Mouse (Mus musculus) liver, embryonic 11.5 days (tissue): ENCODE data around the gene Dpysl5. TPM values are rescaled to one million over a fixed set of nuclear protein-coding genes. Genes with fewer than 3 reads are reported as not detected.

Experiments
- ATAC-seq: fragments of 200-750 bp; cut with Nextera tagmentation; replicated peaks from 2 replicates; pipeline ENCODE4 v1.8.0; 2017; ENCODE audit warnings: moderate number of reproducible peaks, mild to moderate bottlenecking, moderate TSS enrichment, moderate library complexity; ENCODE audit not compliant: low FRiP score
- DNase-seq: peaks from one replicate; pipeline ENCODE4 v3.0.0-alpha.2; 2017; ENCODE audit warnings: low spot score
- H3K27ac ChIP-seq: fragments of 300-500 bp; sonication (generic); 2 replicates; pipeline ENCODE4 v1.5.1; 2014; ENCODE audit warnings: mild to moderate bottlenecking, low read depth, low read length, control low read depth
- H3K27me3 ChIP-seq: fragments of 300-500 bp; sonication (generic); replicated peaks from 2 replicates; pipeline ENCODE4 v1.6.1; 2014; ENCODE audit warnings: low read length, mixed read lengths; ENCODE audit not compliant: control insufficient read depth, insufficient read depth
- H3K36me3 ChIP-seq: fragments of 300-500 bp; sonication (generic); 2 replicates; pipeline ENCODE4 v1.6.1; 2014; ENCODE audit warnings: mild to moderate bottlenecking, low read length, moderate library complexity, mixed read lengths; ENCODE audit not compliant: control insufficient read depth, insufficient read depth
- H3K4me1 ChIP-seq: fragments of 300-500 bp; sonication (generic); replicated peaks from 2 replicates; pipeline ENCODE4 v1.6.1; 2014; ENCODE audit warnings: low read length, mixed read lengths; ENCODE audit not compliant: control insufficient read depth, insufficient read depth
- H3K4me2 ChIP-seq: fragments of 300-500 bp; sonication (generic); 2 replicates; pipeline ENCODE4 v1.6.1; 2014; ENCODE audit warnings: mild to moderate bottlenecking, control low read depth, moderate library complexity
- H3K4me3 ChIP-seq: fragments of 300-500 bp; sonication (generic); 2 replicates; pipeline ENCODE4 v1.5.1; 2014; ENCODE audit warnings: low read depth, low read length, control low read depth
- H3K9ac ChIP-seq: fragments of 300-500 bp; sonication (generic); 2 replicates; pipeline ENCODE4 v1.6.1; 2014; ENCODE audit warnings: low read depth, low read length, control low read depth
- H3K9me3 ChIP-seq: fragments of 300-500 bp; sonication (generic); 2 replicates; pipeline ENCODE4 v1.6.1; 2016; ENCODE audit warnings: low read length, inconsistent platforms, mixed read lengths; ENCODE audit not compliant: control insufficient read depth
- WGBS: fragments of 180-500 bp; shearing (Covaris S2); extraction: QIAGEN DNeasy Blood & Tissue Kit; methylation state at CpG from one replicate; pipeline ENCODE4 v1.1.7; 2014; 5-methylcytosine and 5-hydroxymethylcytosine counted together
- polyA plus RNA-seq: library from polyadenylated mRNA; unstranded; fragments of >200 nt; fragmentation: Nextera tagmentation; extraction: Ambion mirVana; gene quantifications from 2 replicates; pipeline ENCODE4 v1.2.1, GENCODE M21; 2014

Gene Dpysl5
- polyA plus RNA-seq, 1 experiment from 2014 or later, result 1.6 TPM

- Histone ChIP-seq H3K9me3 (no peaks in the 10 kb centered on the region), H3K36me3 (no peaks in the 10 kb centered on the region), H3K4me1 (no peaks in the 10 kb centered on the region), H3K9ac (no peak overlapping the region), H3K4me3 (no peak overlapping the region), H3K4me2 (no peak overlapping the region), H3K27me3 (no peaks in the 10 kb centered on the region; the same call in 1 of the 2 replicates), H3K27ac (no peak overlapping the region)
- DNase-seq (no peak), ATAC-seq (no peak)
- WGBS, result 88% methylated on average over 3 of the region's 3 CpGs
Observed at GRCm38 (mm10) chr5:30790047-30790446, 78.7 kb downstream of the Dpysl5 start.

- Histone ChIP-seq H3K27me3 (no peaks in the 10 kb centered on the region; the same call in 1 of the 2 replicates), H3K27ac (no peak overlapping the region), H3K4me2 (no peak overlapping the region), H3K4me3 (no peak overlapping the region), H3K9ac (no peak overlapping the region), H3K4me1 (peaks cover 9% of the 10 kb centered on the region), H3K9me3 (no peaks in the 10 kb centered on the region), H3K36me3 (no peaks in the 10 kb centered on the region)
- ATAC-seq (peak; percentile 49), DNase-seq (peak; percentile 75)
- 12% methylated on average over 12 of the region's 12 CpGs for WGBS
Observed at GRCm38 (mm10) chr5:30796125-30796524, 84.8 kb downstream of the Dpysl5 start.

GRCm38 (mm10) chr5:30797482-30797881 is 86.1 kb downstream of the Dpysl5 start:
- Histone ChIP-seq H3K36me3 (no peaks in the 10 kb centered on the region), H3K9ac (no peak overlapping the region), H3K4me3 (no peak overlapping the region), H3K4me2 (peak overlapping the region; percentile 37; the same call in 1 of the 2 replicates), H3K4me1 (peaks cover 9% of the 10 kb centered on the region), H3K27ac (no peak overlapping the region), H3K9me3 (no peaks in the 10 kb centered on the region), H3K27me3 (no peaks in the 10 kb centered on the region; the same call in 1 of the 2 replicates)
- DNase-seq (peak; percentile 38), ATAC-seq (peak; percentile 94)
- WGBS, result 42% methylated on average over 7 of the region's 7 CpGs

GRCm38 (mm10) chr5:30797982-30798381 is 86.6 kb downstream of the Dpysl5 start:
- H3K4me2 ChIP-seq, result peak overlapping the region; percentile 37; the same call in 1 of the 2 replicates
- H3K9ac ChIP-seq, result no peak overlapping the region
- H3K9me3 ChIP-seq, result no peaks in the 10 kb centered on the region
- no peak overlapping the region for H3K4me3 ChIP-seq
- peaks cover 9% of the 10 kb centered on the region for H3K4me1 ChIP-seq
- ATAC-seq (no peak; the same call in 1 of the 2 replicates), DNase-seq (no peak)
- WGBS, result 54% methylated on average over 8 of the region's 8 CpGs
- H3K27me3 ChIP-seq, result no peaks in the 10 kb centered on the region; the same call in 1 of the 2 replicates
- no peak overlapping the region for H3K27ac ChIP-seq
- no peaks in the 10 kb centered on the region for H3K36me3 ChIP-seq

GRCm38 (mm10) chr5:30798965-30799364 is 87.6 kb downstream of the Dpysl5 start:
- Histone ChIP-seq H3K4me2 (no peak overlapping the region), H3K36me3 (no peaks in the 10 kb centered on the region)
- no peak for ATAC-seq

GRCm38 (mm10) chr5:30802724-30803467 is 91.5 kb downstream of the Dpysl5 start:
- no peaks in the 10 kb centered on the region for H3K36me3 ChIP-seq
- no peak overlapping the region for H3K9ac ChIP-seq
- H3K4me2 ChIP-seq, result no peak overlapping the region
- H3K27ac ChIP-seq, result no peak overlapping the region
- no peaks in the 10 kb centered on the region for H3K27me3 ChIP-seq
- H3K4me1 ChIP-seq, result peaks cover under 1% of the 10 kb centered on the region
- H3K9me3 ChIP-seq, result no peaks in the 10 kb centered on the region
- H3K4me3 ChIP-seq, result no peak overlapping the region
- ATAC-seq (no peak), DNase-seq (no peak)
- WGBS, result 72% methylated on average over 12 of the region's 12 CpGs

More at GRCm38 (mm10) chr5:30798965-30799364, 87.6 kb downstream of the Dpysl5 start:
- no peak overlapping the region for H3K27ac ChIP-seq
- H3K4me1 ChIP-seq, result peaks cover 9% of the 10 kb centered on the region
- no peaks in the 10 kb centered on the region; the same call in 1 of the 2 replicates for H3K27me3 ChIP-seq
- WGBS, result 70% methylated on average over 6 of the region's 6 CpGs
- no peak overlapping the region for H3K4me3 ChIP-seq
- DNase-seq, result no peak
- no peaks in the 10 kb centered on the region for H3K9me3 ChIP-seq
- no peak overlapping the region for H3K9ac ChIP-seq

GRCm38 (mm10) chr5:30806106-30806505 is 94.7 kb downstream of the Dpysl5 start:
- no peak overlapping the region for H3K27ac ChIP-seq
- DNase-seq (peak; percentile 74), ATAC-seq (peak; percentile 41; the same call in 1 of the 2 replicates)
- no peak overlapping the region for H3K9ac ChIP-seq
- no peak overlapping the region for H3K4me3 ChIP-seq
- no peaks in the 10 kb centered on the region for H3K4me1 ChIP-seq
- H3K27me3 ChIP-seq, result peaks cover 3% of the 10 kb centered on the region; the same call in 1 of the 2 replicates
- no peaks in the 10 kb centered on the region for H3K9me3 ChIP-seq
- 11% methylated on average over 3 of the region's 3 CpGs for WGBS
- no peaks in the 10 kb centered on the region for H3K36me3 ChIP-seq
- no peak overlapping the region for H3K4me2 ChIP-seq

GRCm38 (mm10) chr5:30814424-30815119 is 103.2 kb downstream of the Dpysl5 start, which contains the start of gene Mapre3:
TSS of gene Mapre3 (plus strand) at chr5:30814641.
- WGBS, result under 1% methylated on average over 57 of the region's 59 CpGs
- H3K27me3 ChIP-seq, result peaks cover 27% of the 10 kb centered on the region; the same call in 1 of the 2 replicates
- H3K27ac ChIP-seq, result no peak within 1 kb of the TSS

More at GRCm38 (mm10) chr5:30814424-30815119, 103.2 kb downstream of the Dpysl5 start, which contains the start of gene Mapre3:
- Histone ChIP-seq H3K4me3 (peak within 1 kb of the TSS; percentile 78), H3K36me3 (no peaks in the 10 kb centered on the region), H3K4me1 (0 out of 2 replicates have a peak, but pooled peaks cover 3% of the 10 kb centered on the region), H3K9ac (peak within 1 kb of the TSS; percentile 66), H3K9me3 (no peaks in the 10 kb centered on the region), H3K4me2 (peak within 1 kb of the TSS; percentile 82)
- ATAC-seq (peak; percentile 82), DNase-seq (peak; percentile 87)
